Mouse (Mus musculus): ENCODE results near the gene Mad1l1. TPM values are rescaled to one million over a fixed set of nuclear protein-coding genes. Genes with fewer than 3 reads are reported as not detected.

Mad1l1 gene
- polyA plus RNA-seq, 1 experiment from 2014 or later = 44.8 TPM

- WGBS = 94% methylated on average over 9 of the region's 9 CpGs
- no peak overlapping the region for H3K9ac ChIP-seq
- H3K4me1 ChIP-seq = no peaks in the 10 kb centered on the region
- H3K4me2 ChIP-seq (replicated peaks) = no peak overlapping the region
- H3K27me3 ChIP-seq = no peaks in the 10 kb centered on the region
- H3K36me3 ChIP-seq = peaks cover 50% of the 10 kb centered on the region
- ATAC-seq (ENCODE audit: low FRiP score) = no peak
- H3K27ac ChIP-seq = no peak overlapping the region
- no peaks in the 10 kb centered on the region for H3K9me3 ChIP-seq (replicated peaks)
- no peak overlapping the region for H3K4me3 ChIP-seq
Measured at GRCm38 (mm10) chr5:140349882-140350281, 28.5 kb upstream of the Mad1l1 start.

- Histone ChIP-seq H3K4me3 (no peak overlapping the region), H3K9ac (no peak overlapping the region), H3K36me3 (peaks cover 35% of the 10 kb centered on the region), H3K4me2 (replicated peaks) (no peak overlapping the region), H3K27ac (no peak overlapping the region), H3K27me3 (no peaks in the 10 kb centered on the region), H3K4me1 (no peaks in the 10 kb centered on the region), H3K9me3 (replicated peaks) (no peaks in the 10 kb centered on the region)
- WGBS = 71% methylated on average over 1 of the region's 1 CpGs
- ATAC-seq (ENCODE audit: low FRiP score) = no peak
Measured at GRCm38 (mm10) chr5:140346050-140346449, 24.7 kb upstream of the Mad1l1 start.

DNA sequence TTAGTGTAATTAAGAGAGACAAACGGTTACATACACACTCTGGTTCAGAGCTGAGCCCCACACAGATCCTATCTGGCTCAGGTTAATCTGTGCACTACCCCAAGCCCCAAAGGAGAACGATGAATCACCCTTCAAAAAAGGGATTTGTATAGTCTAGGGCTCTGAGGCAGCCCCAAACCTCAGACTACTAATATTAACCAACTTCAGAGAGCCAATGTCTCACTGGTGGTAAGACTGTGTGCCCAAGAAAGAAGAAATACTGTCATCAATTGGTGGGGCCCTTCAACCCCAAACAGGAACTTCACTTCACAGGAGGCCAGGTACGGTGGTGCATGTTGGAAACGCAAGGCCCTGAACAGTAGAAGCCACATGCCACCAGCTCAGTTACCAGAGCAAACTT lies 23.9 kb upstream of the Mad1l1 start:
- no peak for ATAC-seq (ENCODE audit: low FRiP score)
- Histone ChIP-seq H3K4me3 (no peak overlapping the region), H3K9me3 (replicated peaks) (no peaks in the 10 kb centered on the region), H3K9ac (no peak overlapping the region), H3K27ac (no peak overlapping the region), H3K36me3 (peaks cover 37% of the 10 kb centered on the region), H3K4me1 (no peaks in the 10 kb centered on the region), H3K27me3 (no peaks in the 10 kb centered on the region), H3K4me2 (replicated peaks) (no peak overlapping the region)
- WGBS = 94% methylated on average over 4 of the region's 4 CpGs

GRCm38 (mm10) chr5:140342880-140343279 lies 21.5 kb upstream of the Mad1l1 start:
- WGBS = 86% methylated on average over 4 of the region's 4 CpGs
- Histone ChIP-seq H3K4me1 (no peaks in the 10 kb centered on the region), H3K4me2 (replicated peaks) (no peak overlapping the region), H3K9ac (no peak overlapping the region), H3K27ac (no peak overlapping the region), H3K9me3 (replicated peaks) (no peaks in the 10 kb centered on the region), H3K4me3 (no peak overlapping the region), H3K36me3 (peaks cover 60% of the 10 kb centered on the region), H3K27me3 (no peaks in the 10 kb centered on the region)
- no peak for ATAC-seq (ENCODE audit: low FRiP score)

- H3K4me2 ChIP-seq (replicated peaks) = no peak overlapping the region
- 90% methylated on average over 3 of the region's 3 CpGs for WGBS
- H3K27me3 ChIP-seq = no peaks in the 10 kb centered on the region
- peaks cover 56% of the 10 kb centered on the region for H3K36me3 ChIP-seq
- H3K4me3 ChIP-seq = no peak overlapping the region
- H3K9me3 ChIP-seq (replicated peaks) = no peaks in the 10 kb centered on the region
- no peaks in the 10 kb centered on the region for H3K4me1 ChIP-seq
- ATAC-seq (ENCODE audit: low FRiP score) = no peak
- H3K27ac ChIP-seq = no peak overlapping the region
- H3K9ac ChIP-seq = no peak overlapping the region
Measured at GRCm38 (mm10) chr5:140339836-140340235, 18.5 kb upstream of the Mad1l1 start.

GRCm38 (mm10) chr5:140338779-140339178 lies 17.4 kb upstream of the Mad1l1 start:
- Histone ChIP-seq H3K27ac (no peak overlapping the region), H3K36me3 (peaks cover 45% of the 10 kb centered on the region), H3K4me1 (no peaks in the 10 kb centered on the region), H3K4me3 (no peak overlapping the region), H3K9ac (no peak overlapping the region), H3K27me3 (no peaks in the 10 kb centered on the region), H3K4me2 (replicated peaks) (no peak overlapping the region), H3K9me3 (replicated peaks) (no peaks in the 10 kb centered on the region)
- 98% methylated on average over 4 of the region's 4 CpGs for WGBS
- no peak for ATAC-seq (ENCODE audit: low FRiP score)

DNA sequence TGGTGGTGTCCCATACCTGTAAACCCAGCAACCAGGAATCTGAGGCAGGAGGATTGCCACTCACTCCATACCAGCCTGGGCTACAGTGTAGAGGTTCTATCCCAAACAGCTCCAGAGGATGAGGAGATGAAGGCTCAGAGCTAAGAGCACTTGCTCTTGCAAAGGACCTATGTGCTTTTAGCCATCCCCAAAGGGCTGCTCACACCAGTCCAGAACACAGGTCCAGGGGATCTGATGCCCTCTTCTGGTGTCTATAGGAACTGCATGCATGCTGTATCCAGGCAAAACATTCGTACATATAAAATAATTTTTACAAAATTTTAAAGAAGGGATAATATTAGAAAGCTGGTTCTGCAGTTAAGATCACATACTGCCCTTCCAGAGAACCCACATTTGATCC lies 15.3 kb upstream of the Mad1l1 start:
- 85% methylated on average over 1 of the region's 1 CpGs for WGBS
- H3K4me2 ChIP-seq (replicated peaks) = no peak overlapping the region

GRCm38 (mm10) chr5:140333631-140334030 lies 12.3 kb upstream of the Mad1l1 start:
- Histone ChIP-seq H3K9ac (no peak overlapping the region), H3K36me3 (peaks cover 18% of the 10 kb centered on the region), H3K27ac (no peak overlapping the region), H3K4me1 (peaks cover 18% of the 10 kb centered on the region), H3K27me3 (no peaks in the 10 kb centered on the region), H3K9me3 (replicated peaks) (no peaks in the 10 kb centered on the region), H3K4me3 (no peak overlapping the region), H3K4me2 (replicated peaks) (no peak overlapping the region)
- WGBS = 28% methylated on average over 2 of the region's 2 CpGs
- ATAC-seq (ENCODE audit: low FRiP score) = no peak

More for the DNA sequence above, 15.3 kb upstream of the Mad1l1 start:
- Histone ChIP-seq H3K36me3 (peaks cover 40% of the 10 kb centered on the region), H3K9ac (no peak overlapping the region), H3K4me1 (0 out of 2 replicates have a peak, but pooled peaks cover 4% of the 10 kb centered on the region), H3K9me3 (replicated peaks) (no peaks in the 10 kb centered on the region), H3K4me3 (no peak overlapping the region), H3K27me3 (no peaks in the 10 kb centered on the region), H3K27ac (no peak overlapping the region)
- ATAC-seq (ENCODE audit: low FRiP score) = no peak

DNA sequence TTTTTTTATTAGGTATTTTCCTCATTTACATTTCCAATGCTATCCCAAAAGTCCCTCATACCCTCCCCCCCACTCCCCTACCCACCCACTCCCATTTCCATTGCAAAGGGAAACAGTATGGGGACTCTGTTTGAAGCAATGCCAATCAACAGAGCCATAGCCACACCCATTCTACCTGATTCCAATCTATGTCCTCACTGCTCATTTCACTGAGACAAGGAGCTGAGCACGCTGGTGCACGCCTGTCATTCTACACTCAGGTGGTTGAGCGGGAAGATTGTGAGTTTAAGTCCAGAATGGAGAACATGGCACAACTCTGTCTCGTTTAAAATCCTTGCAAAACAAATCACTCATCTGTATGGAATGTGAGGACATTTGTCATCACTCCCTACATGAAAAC lies 11.2 kb upstream of the Mad1l1 start:
- no peak overlapping the region for H3K27ac ChIP-seq
- peaks cover 18% of the 10 kb centered on the region for H3K4me1 ChIP-seq
- no peak overlapping the region for H3K9ac ChIP-seq
- H3K4me2 ChIP-seq (replicated peaks) = peak overlapping the region; percentile 86; the same call in 1 of the 2 replicates
- WGBS = 63% methylated on average over 4 of the region's 4 CpGs
- no peaks in the 10 kb centered on the region for H3K27me3 ChIP-seq
- H3K4me3 ChIP-seq = 0 out of 2 replicates have a peak overlapping the region, but pooled peaks have one; percentile 71
- ATAC-seq (ENCODE audit: low FRiP score) = no peak
- H3K9me3 ChIP-seq (replicated peaks) = no peaks in the 10 kb centered on the region
- H3K36me3 ChIP-seq = peaks cover 19% of the 10 kb centered on the region

GRCm38 (mm10) chr5:140331615-140332512 lies 10.5 kb upstream of the Mad1l1 start, which contains the start of gene Mrm2:
TSS of gene Mrm2 (minus strand) at chr5:140331898.
- H3K4me1 ChIP-seq = peaks cover 18% of the 10 kb centered on the region
- peak within 1 kb of the TSS; percentile 80 for H3K9ac ChIP-seq
- no peaks in the 10 kb centered on the region for H3K9me3 ChIP-seq (replicated peaks)
- peaks cover 23% of the 10 kb centered on the region for H3K36me3 ChIP-seq
- WGBS = under 1% methylated on average over 39 of the region's 39 CpGs
- no peaks in the 10 kb centered on the region for H3K27me3 ChIP-seq
- peak within 1 kb of the TSS; percentile 71 for H3K4me3 ChIP-seq
- peak within 1 kb of the TSS; percentile 81 for H3K27ac ChIP-seq
- H3K4me2 ChIP-seq (replicated peaks) = peak within 1 kb of the TSS; percentile 86
- ATAC-seq (ENCODE audit: low FRiP score) = peak; percentile 71

DNA sequence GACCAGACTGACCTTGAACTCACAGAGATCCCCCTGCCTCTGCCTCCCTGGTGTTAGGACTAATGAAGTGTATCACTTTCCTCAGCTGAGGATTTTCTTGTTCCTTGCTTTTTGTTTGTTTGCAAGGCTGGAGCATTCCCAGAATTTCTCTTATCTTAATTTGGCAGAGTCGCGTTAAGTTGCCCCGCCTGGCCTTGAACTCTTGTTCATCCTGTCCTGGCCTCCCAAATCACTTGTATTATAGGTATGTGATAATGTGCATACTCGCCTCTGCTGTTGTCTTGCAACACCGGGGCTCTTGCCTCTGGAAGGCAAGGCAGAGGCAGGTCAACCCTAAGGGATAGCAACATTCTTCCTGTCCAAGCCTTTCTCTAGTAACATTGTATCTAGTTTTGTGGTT lies 2.7 kb upstream of the Mad1l1 start:
- no peaks in the 10 kb centered on the region for H3K27me3 ChIP-seq
- ATAC-seq (ENCODE audit: low FRiP score) = no peak
- no peak overlapping the region for H3K27ac ChIP-seq
- H3K36me3 ChIP-seq = peaks cover 28% of the 10 kb centered on the region
- 97% methylated on average over 5 of the region's 5 CpGs for WGBS
- no peak overlapping the region for H3K4me3 ChIP-seq
- H3K4me2 ChIP-seq (replicated peaks) = no peak overlapping the region
- H3K9ac ChIP-seq = no peak overlapping the region
- H3K9me3 ChIP-seq (replicated peaks) = no peaks in the 10 kb centered on the region
- peaks cover 13% of the 10 kb centered on the region for H3K4me1 ChIP-seq

DNA sequence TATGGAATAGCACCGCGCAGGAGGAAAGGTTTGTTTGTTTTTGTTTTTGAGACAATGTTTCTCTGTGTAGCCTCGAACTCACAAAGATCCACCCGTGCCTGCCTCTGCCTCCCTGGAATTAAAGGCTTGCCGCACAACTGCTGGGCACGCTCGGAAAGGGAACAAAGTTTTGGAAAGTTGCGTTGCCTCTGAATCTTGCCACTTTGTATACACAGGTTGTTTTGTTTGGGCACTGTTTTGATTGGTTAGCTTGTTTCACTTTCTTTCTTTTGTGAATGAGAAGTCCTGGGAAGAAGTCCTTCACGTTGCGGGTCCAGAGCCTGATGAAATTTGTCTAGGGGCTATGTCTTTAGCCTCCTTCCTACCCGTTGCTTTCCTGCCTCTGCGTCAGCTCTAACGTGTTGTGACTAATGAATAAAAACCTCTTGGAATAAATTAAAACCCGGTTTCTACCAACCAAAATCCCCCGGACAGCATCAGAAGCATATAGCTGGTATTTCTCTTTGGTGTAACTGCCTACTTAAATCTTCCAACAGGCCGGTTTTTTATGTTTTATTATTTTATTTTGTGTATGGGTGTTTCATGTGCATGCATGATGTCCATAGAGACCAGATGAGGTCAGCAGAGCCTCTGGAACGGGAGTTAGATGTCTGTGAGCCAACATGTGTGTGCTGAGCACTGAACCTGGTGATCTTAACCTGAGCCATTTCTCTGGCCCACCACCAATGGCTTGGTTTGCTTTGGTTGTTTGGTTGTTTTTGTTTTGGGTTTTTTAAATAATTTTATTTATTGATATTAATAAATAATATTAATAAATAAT lies 614 bp upstream of the Mad1l1 start:
- H3K27me3 ChIP-seq = no peaks in the 10 kb centered on the region
- peak overlapping the region; percentile 95 for H3K9ac ChIP-seq
- peaks cover 13% of the 10 kb centered on the region for H3K4me1 ChIP-seq
- peak; percentile 29 for ATAC-seq (ENCODE audit: low FRiP score)
- peak overlapping the region; percentile 83 for H3K4me2 ChIP-seq (replicated peaks)
- H3K27ac ChIP-seq = peak overlapping the region; percentile 83
- WGBS = 1% methylated on average over 17 of the region's 17 CpGs
- H3K36me3 ChIP-seq = peaks cover 14% of the 10 kb centered on the region; the same call in 1 of the 2 replicates
- no peaks in the 10 kb centered on the region for H3K9me3 ChIP-seq (replicated peaks)
- H3K4me3 ChIP-seq = peak overlapping the region; percentile 80

Measured in hindbrain, embryonic 12.5 days (tissue).